In genomic region chr2:32154334-32154997, GRCm38 (mm10) we compare ENCODE assay signal across 8 mouse cellular contexts. TPM values are rescaled to one million over a fixed set of nuclear protein-coding genes. Genes with fewer than 3 reads are reported as not detected.
DNase-seq lines count a peak whose midpoint lies in the region; ATAC-seq and TF ChIP-seq lines count a peak whose summit lies in the region.

No protein-coding gene starts in this region.

- no peak for ATAC-seq in heart, postnatal 0 days (ENCODE audit: insufficient read depth, low read depth)
- no peak for ATAC-seq in lung, embryonic 15.5 days (ENCODE audit: borderline replicate concordance, extremely low read depth, low FRiP score, low TSS enrichment)

- peak overlapping the region; percentile 97 for H3K27ac ChIP-seq in heart, postnatal 0 days (ENCODE audit: low read depth)
- peak overlapping the region; percentile 98 for H3K27ac ChIP-seq in lung, embryonic 15.5 days

- H3K4me1 ChIP-seq in E14TG2a.4 (replicated peaks; ENCODE audit: low read depth, low read length): peaks cover 87% of the 10 kb centered on the region
- peaks cover 67% of the 10 kb centered on the region for H3K4me1 ChIP-seq in heart, postnatal 0 days (ENCODE audit: control insufficient read depth, insufficient read depth)
- peaks cover 78% of the 10 kb centered on the region for H3K4me1 ChIP-seq in lung, embryonic 15.5 days

- intact Hi-C loops in heart, postnatal 25 days (cut with DNase I): loop anchor here (5.0 kb wide), 1 partner anchor 83 kb away; the partner anchor contains the start of gene Pomt1

- WGBS in heart, postnatal 0 days: 28% methylated on average over 9 of the region's 9 CpGs
- 24% methylated on average over 9 of the region's 9 CpGs for WGBS in lung, embryonic 15.5 days

- no peak for TF ChIP-seq CTCF in E14TG2a.4 (conservative IDR thresholded peaks at IDR 0.05; ENCODE audit: low read length)
- TF ChIP-seq CTCF in heart, postnatal 0 days (IDR thresholded peaks at IDR 0.05; ENCODE audit: low read depth): no peak

- H3K9me3 ChIP-seq in E14TG2a.4 (ENCODE audit: low read length): no peaks in the 10 kb centered on the region
- no peaks in the 10 kb centered on the region for H3K9me3 ChIP-seq in heart, postnatal 0 days (replicated peaks; ENCODE audit: control insufficient read depth, low read length)
- no peaks in the 10 kb centered on the region for H3K9me3 ChIP-seq in lung, embryonic 15.5 days

- TF ChIP-seq EP300 in heart, postnatal 0 days (IDR thresholded peaks at IDR 0.05; ENCODE audit: low read depth): no peak

- H3K36me3 ChIP-seq in E14TG2a.4 (ENCODE audit: insufficient read depth, low read length): peaks cover 17% of the 10 kb centered on the region
- no peaks in the 10 kb centered on the region for H3K36me3 ChIP-seq in heart, postnatal 0 days (replicated peaks; ENCODE audit: control insufficient read depth, insufficient read depth, low read length)
- H3K36me3 ChIP-seq in lung, embryonic 15.5 days: no peaks in the 10 kb centered on the region

- peak; percentile 97 for DNase-seq in heart, adult 11 months
- no peak for DNase-seq in heart, postnatal 25 days (ENCODE audit: low spot score)
- DNase-seq in heart, postnatal 0 days (ENCODE audit: low spot score): no peak
- DNase-seq in Muller cell, postnatal 12 days (ENCODE audit: inconsistent ontology term): no peak
- no peak for DNase-seq in layer of hippocampus, postnatal 36 days
- DNase-seq in T-cell, adult 2 months (ENCODE audit: low spot score): no peak

- peak overlapping the region; percentile 98 for H3K9ac ChIP-seq in heart, postnatal 0 days (replicated peaks; ENCODE audit: low read depth, low read length)
- peak overlapping the region; percentile 29 for H3K9ac ChIP-seq in lung, embryonic 15.5 days

- H3K27me3 ChIP-seq in E14TG2a.4 (ENCODE audit: insufficient read depth, low read length): no peaks in the 10 kb centered on the region
- no peaks in the 10 kb centered on the region for H3K27me3 ChIP-seq in heart, postnatal 0 days (ENCODE audit: control insufficient read depth, insufficient read depth, low read length)
- no peaks in the 10 kb centered on the region for H3K27me3 ChIP-seq in lung, embryonic 15.5 days

- peak overlapping the region; percentile 73 for H3K4me2 ChIP-seq in heart, postnatal 0 days (ENCODE audit: low read depth, low read length)
- peak overlapping the region; percentile 89 for H3K4me2 ChIP-seq in lung, embryonic 15.5 days

- H3K4me3 ChIP-seq in E14TG2a.4 (replicated peaks; ENCODE audit: low read length): peak overlapping the region; percentile 64
- peak overlapping the region; percentile 84 for H3K4me3 ChIP-seq in heart, postnatal 0 days (ENCODE audit: low read depth, low read length)
- H3K4me3 ChIP-seq in lung, embryonic 15.5 days: peak overlapping the region; percentile 81

RNA-seq across cellular contexts. Expression of gene Prrc2b, which starts 3.6 kb away (rescaled TPM):
- total RNA-seq in heart, postnatal 25 days (2021): 10 to 100 TPM; 79.0 to 89.8 TPM
- total RNA-seq in heart, postnatal 0 days (2014; rRNA removed; ENCODE audit: low replicate concordance): 66.5 and 74.1 TPM in 2 replicates
- 16.1 and 19.5 TPM in 2 replicates for polyA plus RNA-seq in heart, postnatal 0 days (2015; fragmentation: Nextera tagmentation; extraction: Ambion mirVana)
- 49.5 and 51.7 TPM in 2 replicates for polyA plus RNA-seq in lung, embryonic 15.5 days (2015; fragmentation: Nextera tagmentation; extraction: Ambion mirVana)
- 100 to 1,000 TPM; 271 to 276 TPM for total RNA-seq in layer of hippocampus, postnatal 36 days (2021)

RNA-seq across cellular contexts. Expression of gene Plpp7, which starts 59.1 kb away (rescaled TPM):
- 10 to 100 TPM; 31.8 to 33.7 TPM for total RNA-seq in heart, postnatal 25 days (2021)
- total RNA-seq in heart, postnatal 0 days (2014; rRNA removed; ENCODE audit: low replicate concordance): 30.7 and 56.3 TPM in 2 replicates
- 23.4 and 24.0 TPM in 2 replicates for polyA plus RNA-seq in heart, postnatal 0 days (2015; fragmentation: Nextera tagmentation; extraction: Ambion mirVana)
- 3.9 and 4.2 TPM in 2 replicates for polyA plus RNA-seq in lung, embryonic 15.5 days (2015; fragmentation: Nextera tagmentation; extraction: Ambion mirVana)
- total RNA-seq in layer of hippocampus, postnatal 36 days (2021): 10 to 100 TPM; 23.2 to 24.9 TPM
